Mouse (Mus musculus): ENCODE results near the gene Olfr1393. TPM values are rescaled to one million over a fixed set of nuclear protein-coding genes. Genes with fewer than 3 reads are reported as not detected.

The Olfr1393 gene
- polyA plus RNA-seq, 1 experiment from 2014 or later: not detected

- Histone ChIP-seq H3K9me3 (no peaks in the 10 kb centered on the region), H3K9ac (no peak overlapping the region), H3K4me2 (peak overlapping the region; percentile 8; the same call in 1 of the 2 replicates), H3K4me1 (peaks cover 40% of the 10 kb centered on the region), H3K36me3 (peaks cover 23% of the 10 kb centered on the region), H3K4me3 (no peak overlapping the region), H3K27ac (no peak overlapping the region), H3K27me3 (no peaks in the 10 kb centered on the region)
- WGBS: 81% methylated on average over 6 of the region's 6 CpGs
- ATAC-seq (ENCODE audit: borderline replicate concordance, extremely low read depth, low FRiP score, low TSS enrichment): no peak
These were observed 25.1 kb upstream of the Olfr1393 start for GRCm38 (mm10) chr11:49253035-49253434.

GRCm38 (mm10) chr11:49259296-49259695 is 18.8 kb upstream of the Olfr1393 start:
- Histone ChIP-seq H3K36me3 (peaks cover 41% of the 10 kb centered on the region), H3K4me1 (peaks cover 1% of the 10 kb centered on the region), H3K27ac (no peak overlapping the region), H3K4me3 (no peak overlapping the region), H3K4me2 (no peak overlapping the region), H3K9ac (no peak overlapping the region), H3K9me3 (no peaks in the 10 kb centered on the region), H3K27me3 (no peaks in the 10 kb centered on the region)
- WGBS: 74% methylated on average over 2 of the region's 2 CpGs
- no peak for ATAC-seq (ENCODE audit: borderline replicate concordance, extremely low read depth, low FRiP score, low TSS enrichment)

GRCm38 (mm10) chr11:49259829-49260228 is 18.3 kb upstream of the Olfr1393 start:
- H3K4me1 ChIP-seq: peaks cover 5% of the 10 kb centered on the region
- H3K4me2 ChIP-seq: no peak overlapping the region
- H3K4me3 ChIP-seq: no peak overlapping the region
- WGBS: 46% methylated on average over 1 of the region's 1 CpGs
- no peaks in the 10 kb centered on the region for H3K9me3 ChIP-seq
- no peak overlapping the region for H3K27ac ChIP-seq
- no peak overlapping the region for H3K9ac ChIP-seq
- ATAC-seq (ENCODE audit: borderline replicate concordance, extremely low read depth, low FRiP score, low TSS enrichment): no peak
- no peaks in the 10 kb centered on the region for H3K27me3 ChIP-seq
- peaks cover 37% of the 10 kb centered on the region for H3K36me3 ChIP-seq

GRCm38 (mm10) chr11:49260598-49261312 is 17.3 kb upstream of the Olfr1393 start:
- H3K4me2 ChIP-seq: no peak overlapping the region

GRCm38 (mm10) chr11:49261313-49261855 is 16.7 kb upstream of the Olfr1393 start:
- Histone ChIP-seq H3K9me3 (no peaks in the 10 kb centered on the region), H3K4me1 (peaks cover 5% of the 10 kb centered on the region), H3K4me3 (no peak overlapping the region), H3K27ac (no peak overlapping the region), H3K27me3 (no peaks in the 10 kb centered on the region), H3K9ac (no peak overlapping the region), H3K36me3 (peaks cover 39% of the 10 kb centered on the region), H3K4me2 (no peak overlapping the region)
- no peak for ATAC-seq (ENCODE audit: borderline replicate concordance, extremely low read depth, low FRiP score, low TSS enrichment)
- 91% methylated on average over 14 of the region's 14 CpGs for WGBS

More at GRCm38 (mm10) chr11:49260598-49261312, 17.3 kb upstream of the Olfr1393 start:
- H3K4me1 ChIP-seq: peaks cover 5% of the 10 kb centered on the region
- H3K9me3 ChIP-seq: no peaks in the 10 kb centered on the region
- H3K27me3 ChIP-seq: no peaks in the 10 kb centered on the region
- H3K36me3 ChIP-seq: peaks cover 39% of the 10 kb centered on the region
- no peak overlapping the region for H3K9ac ChIP-seq
- H3K4me3 ChIP-seq: no peak overlapping the region
- WGBS: 89% methylated on average over 21 of the region's 21 CpGs
- ATAC-seq (ENCODE audit: borderline replicate concordance, extremely low read depth, low FRiP score, low TSS enrichment): no peak
- no peak overlapping the region for H3K27ac ChIP-seq

GRCm38 (mm10) chr11:49262286-49262685 is 15.8 kb upstream of the Olfr1393 start:
- no peaks in the 10 kb centered on the region for H3K9me3 ChIP-seq
- H3K4me1 ChIP-seq: peaks cover 5% of the 10 kb centered on the region
- no peak overlapping the region for H3K4me3 ChIP-seq
- H3K27me3 ChIP-seq: no peaks in the 10 kb centered on the region
- no peak overlapping the region for H3K9ac ChIP-seq
- no peak overlapping the region for H3K27ac ChIP-seq
- H3K4me2 ChIP-seq: no peak overlapping the region
- WGBS: 87% methylated on average over 5 of the region's 5 CpGs
- no peak for ATAC-seq (ENCODE audit: borderline replicate concordance, extremely low read depth, low FRiP score, low TSS enrichment)
- H3K36me3 ChIP-seq: peaks cover 39% of the 10 kb centered on the region

GRCm38 (mm10) chr11:49263149-49263548 is 15.0 kb upstream of the Olfr1393 start:
- H3K9me3 ChIP-seq: no peaks in the 10 kb centered on the region
- H3K4me3 ChIP-seq: no peak overlapping the region
- H3K4me1 ChIP-seq: peaks cover 11% of the 10 kb centered on the region
- WGBS: 90% methylated on average over 6 of the region's 6 CpGs
- no peak overlapping the region for H3K9ac ChIP-seq
- H3K27ac ChIP-seq: no peak overlapping the region
- no peak for ATAC-seq (ENCODE audit: borderline replicate concordance, extremely low read depth, low FRiP score, low TSS enrichment)
- no peak overlapping the region for H3K4me2 ChIP-seq
- H3K27me3 ChIP-seq: no peaks in the 10 kb centered on the region
- H3K36me3 ChIP-seq: peaks cover 39% of the 10 kb centered on the region

GRCm38 (mm10) chr11:49264081-49264480 is 14.0 kb upstream of the Olfr1393 start:
- peaks cover 35% of the 10 kb centered on the region for H3K36me3 ChIP-seq
- WGBS: 85% methylated on average over 7 of the region's 7 CpGs
- H3K9me3 ChIP-seq: no peaks in the 10 kb centered on the region
- ATAC-seq (ENCODE audit: borderline replicate concordance, extremely low read depth, low FRiP score, low TSS enrichment): no peak
- H3K4me2 ChIP-seq: no peak overlapping the region
- H3K4me1 ChIP-seq: peaks cover 11% of the 10 kb centered on the region
- no peak overlapping the region for H3K9ac ChIP-seq
- H3K27ac ChIP-seq: no peak overlapping the region
- no peaks in the 10 kb centered on the region for H3K27me3 ChIP-seq
- H3K4me3 ChIP-seq: no peak overlapping the region

GRCm38 (mm10) chr11:49264622-49265021 is 13.5 kb upstream of the Olfr1393 start:
- no peaks in the 10 kb centered on the region for H3K9me3 ChIP-seq
- H3K4me1 ChIP-seq: peaks cover 11% of the 10 kb centered on the region
- H3K4me2 ChIP-seq: no peak overlapping the region
- no peak overlapping the region for H3K27ac ChIP-seq
- no peak overlapping the region for H3K9ac ChIP-seq
- WGBS: 54% methylated on average over 11 of the region's 11 CpGs
- H3K4me3 ChIP-seq: no peak overlapping the region
- no peak for ATAC-seq (ENCODE audit: borderline replicate concordance, extremely low read depth, low FRiP score, low TSS enrichment)
- H3K36me3 ChIP-seq: peaks cover 35% of the 10 kb centered on the region
- H3K27me3 ChIP-seq: no peaks in the 10 kb centered on the region

GRCm38 (mm10) chr11:49265101-49265500 is 13.0 kb upstream of the Olfr1393 start:
- H3K36me3 ChIP-seq: peaks cover 32% of the 10 kb centered on the region
- ATAC-seq (ENCODE audit: borderline replicate concordance, extremely low read depth, low FRiP score, low TSS enrichment): no peak
- no peak overlapping the region for H3K4me2 ChIP-seq
- H3K9ac ChIP-seq: no peak overlapping the region
- WGBS: 85% methylated on average over 8 of the region's 8 CpGs
- no peak overlapping the region for H3K4me3 ChIP-seq
- H3K9me3 ChIP-seq: no peaks in the 10 kb centered on the region
- peaks cover 11% of the 10 kb centered on the region for H3K4me1 ChIP-seq
- no peak overlapping the region for H3K27ac ChIP-seq
- no peaks in the 10 kb centered on the region for H3K27me3 ChIP-seq

- H3K4me3 ChIP-seq: no peak overlapping the region
- H3K4me1 ChIP-seq: peaks cover 11% of the 10 kb centered on the region
- H3K27me3 ChIP-seq: no peaks in the 10 kb centered on the region
- ATAC-seq (ENCODE audit: borderline replicate concordance, extremely low read depth, low FRiP score, low TSS enrichment): no peak
- H3K9ac ChIP-seq: no peak overlapping the region
- no peak overlapping the region for H3K27ac ChIP-seq
- WGBS: 36% methylated on average over 6 of the region's 6 CpGs
- no peak overlapping the region for H3K4me2 ChIP-seq
- H3K36me3 ChIP-seq: peaks cover 18% of the 10 kb centered on the region
- no peaks in the 10 kb centered on the region for H3K9me3 ChIP-seq
These were observed 11.4 kb upstream of the Olfr1393 start for GRCm38 (mm10) chr11:49266671-49267070.

- H3K4me3 ChIP-seq: no peak overlapping the region
- H3K27me3 ChIP-seq: no peaks in the 10 kb centered on the region
- no peaks in the 10 kb centered on the region for H3K9me3 ChIP-seq
- no peak overlapping the region for H3K9ac ChIP-seq
- 77% methylated on average over 10 of the region's 10 CpGs for WGBS
- ATAC-seq (ENCODE audit: borderline replicate concordance, extremely low read depth, low FRiP score, low TSS enrichment): 0 out of 2 replicates have a peak, but pooled peaks have one; percentile 21
- H3K27ac ChIP-seq: 0 out of 2 replicates have a peak overlapping the region, but pooled peaks have one; percentile 35
- H3K36me3 ChIP-seq: peaks cover 12% of the 10 kb centered on the region
- peaks cover 11% of the 10 kb centered on the region for H3K4me1 ChIP-seq
- H3K4me2 ChIP-seq: no peak overlapping the region
These were observed 10.8 kb upstream of the Olfr1393 start for GRCm38 (mm10) chr11:49267316-49267715.
